Mouse (Mus musculus) left cerebral cortex, adult 2 months (tissue): ENCODE data around the gene Sar1b. TPM values are rescaled to one million over a fixed set of nuclear protein-coding genes. Genes with fewer than 3 reads are reported as not detected.
"Not testable (repeated sequence)": the region's sequence is repeated elsewhere in the genome, so short reads cannot be mapped to it uniquely, and the experiment has no call there.

Experiments used
- DNase-seq, 2 experiments: peaks; one replicate each; pipeline ENCODE4 v3.0.0; 2021 to 2022; ENCODE audit warnings: low spot score in 2 of 2, mixed read lengths in 1 of 2; ENCODE audit errors: extremely low spot score in 1 of 2
- H3K27ac ChIP-seq: fragments of 200-600 bp; 2 replicates; pipeline ENCODE4 v1.8.1; 2022
- H3K4me3 ChIP-seq: fragments of 200-600 bp; 2 replicates; pipeline ENCODE4 v1.8.1; 2022
- CTCF ChIP-seq: fragments of 200-600 bp; IDR thresholded peaks from 2 replicates; pipeline ENCODE4 v1.8.1; 2022; ENCODE audit warnings: antibody characterized with exemption, mild to moderate bottlenecking, moderate library complexity
- intact Hi-C: fragments of 180-260 bp; cut with DNase I; formaldehyde crosslinking; loops from one replicate; pipeline ENCODE4 v1.15.1; 2025
- long read RNA-seq, 2 experiments: library from polyadenylated mRNA; stranded (forward); transcript quantifications; one replicate each; pipeline ENCODE4 v2.0.0; 2021; ENCODE audit warnings: borderline mapping rate in 2 of 2
- total RNA-seq, 2 experiments: library from RNA; stranded (reverse); gene quantifications; 2 replicates each; pipeline ENCODE4 v1.2.3; 2021

Gene Sar1b
- total RNA-seq = 10 to 100 TPM; 61.0 to 65.0 TPM
- long read RNA-seq, experiment 1, transcript Sar1b-201 (7 exons, 1,201 nt) = major isoform, 60 of 64 reads
- long read RNA-seq, experiment 1, partial matches to known transcripts = 0 of 64 reads
- long read RNA-seq, experiment 1, other reads (novel, unspliced or antisense) = 4 of 64 reads
- long read RNA-seq, experiment 2, transcript Sar1b-201 (7 exons, 1,201 nt) = major isoform, 28 of 31 reads
- long read RNA-seq, experiment 2, partial matches to known transcripts = 2 of 31 reads
- long read RNA-seq, experiment 2, other reads (novel, unspliced or antisense) = 1 of 31 reads

DNA sequence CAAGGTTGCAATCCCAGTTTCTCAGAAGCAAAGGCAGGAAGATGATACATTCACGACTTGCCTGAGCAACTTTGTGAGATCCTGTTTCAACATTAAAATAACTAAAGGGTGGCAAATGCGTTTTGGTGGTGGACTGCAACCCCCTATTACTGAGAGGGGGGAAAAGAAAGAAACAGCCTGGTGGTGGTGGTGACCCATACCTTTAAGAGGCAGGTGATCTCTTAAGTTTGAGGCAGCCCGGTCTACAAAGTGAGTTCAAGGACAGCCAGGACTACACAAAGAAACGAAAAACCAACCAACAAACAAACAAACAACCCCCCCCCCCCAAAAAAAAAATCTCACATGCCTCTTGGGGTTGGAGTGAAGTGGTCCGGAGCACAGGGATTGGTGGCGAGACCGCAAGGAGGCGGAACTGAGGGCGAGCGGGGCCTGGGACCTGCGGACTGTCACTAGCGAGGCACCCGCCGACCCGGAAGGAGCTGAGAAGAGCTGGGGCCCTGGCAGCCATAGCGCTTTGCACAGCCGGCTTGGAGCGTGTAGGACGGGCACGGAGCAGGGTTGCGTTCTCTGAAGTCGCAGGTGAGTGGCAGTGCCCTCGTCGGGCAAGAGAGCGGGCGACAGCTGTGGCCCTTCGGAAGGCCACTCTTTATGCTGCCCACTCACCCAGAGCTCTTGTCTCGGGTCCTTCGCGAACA is at the start of gene Sar1b, which contains the start of gene Sec24a:
Gene Sar1b, plus strand, starts transcription at position 475 of the 695 bp plus-strand sequence.
Gene Sec24a, minus strand, starts transcription at position 422 of the 695 bp plus-strand sequence.
- Histone ChIP-seq H3K27ac (peak within 1 kb of the TSS; percentile 64), H3K4me3 (peak within 1 kb of the TSS; percentile 91)
- DNase-seq = peak; percentile 81 to 85
- TF ChIP-seq CTCF = no peak; the same call in 1 of the 2 replicates
- intact Hi-C loops = loop anchor here (5.0 kb wide), 1 partner anchor 39 kb away; no protein-coding TSS in a partner anchor

- intact Hi-C loops = no loop called here
Measured at GRCm38 (mm10) chr11:51721066-51721465, 42.4 kb upstream of the Sar1b start.

DNA sequence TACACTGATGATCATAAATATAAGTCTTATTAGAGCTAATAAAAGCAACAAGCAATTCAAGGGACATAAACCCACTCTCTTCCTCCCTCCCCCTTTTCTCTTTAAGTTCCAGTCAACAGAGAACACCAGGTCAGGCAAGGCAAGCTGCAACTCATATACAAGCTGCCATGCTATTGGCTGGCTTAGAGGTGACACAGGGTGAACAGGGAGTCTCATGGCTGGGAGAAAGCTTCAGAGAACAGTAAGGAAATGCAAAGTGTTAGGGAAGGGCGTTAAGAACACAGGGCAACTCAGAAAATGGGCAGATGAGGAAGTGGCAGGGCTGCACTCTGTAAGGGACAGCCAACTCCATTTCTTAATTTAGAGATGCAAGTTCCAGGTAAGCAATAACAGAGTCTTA is 30.6 kb upstream of the Sar1b start:
- DNase-seq = no peak
- no peak overlapping the region for H3K27ac ChIP-seq
- no peak for TF ChIP-seq CTCF
- intact Hi-C loops = no loop called here
- H3K4me3 ChIP-seq = no peak overlapping the region

More at GRCm38 (mm10) chr11:51721066-51721465, 42.4 kb upstream of the Sar1b start:
- H3K27ac ChIP-seq = no peak overlapping the region
- no peak for DNase-seq
- no peak for TF ChIP-seq CTCF
- H3K4me3 ChIP-seq = no peak overlapping the region

DNA sequence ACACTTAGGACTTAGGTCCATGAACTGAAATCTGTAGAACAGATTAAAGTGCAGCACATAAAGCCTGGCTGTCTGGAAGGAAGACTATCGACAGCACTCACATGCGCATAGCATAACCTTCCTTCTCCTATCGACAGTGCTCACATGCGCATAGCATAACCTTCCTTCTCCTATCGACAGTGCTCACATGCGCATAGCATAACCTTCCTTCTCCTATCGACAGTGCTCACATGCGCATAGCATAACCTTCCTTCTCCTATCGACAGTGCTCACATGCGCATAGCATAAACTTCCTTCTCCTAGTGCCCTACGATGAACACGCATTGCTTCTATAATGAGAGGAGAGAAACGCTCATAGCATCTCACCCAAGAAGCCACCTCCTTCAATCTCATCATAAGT is 29.3 kb upstream of the Sar1b start:
- DNase-seq, intact Hi-C loops, H3K27ac ChIP-seq, H3K4me3 ChIP-seq: not testable (repeated sequence)

GRCm38 (mm10) chr11:51738651-51739403 is 24.7 kb upstream of the Sar1b start:
- intact Hi-C loops = no loop called here

DNA sequence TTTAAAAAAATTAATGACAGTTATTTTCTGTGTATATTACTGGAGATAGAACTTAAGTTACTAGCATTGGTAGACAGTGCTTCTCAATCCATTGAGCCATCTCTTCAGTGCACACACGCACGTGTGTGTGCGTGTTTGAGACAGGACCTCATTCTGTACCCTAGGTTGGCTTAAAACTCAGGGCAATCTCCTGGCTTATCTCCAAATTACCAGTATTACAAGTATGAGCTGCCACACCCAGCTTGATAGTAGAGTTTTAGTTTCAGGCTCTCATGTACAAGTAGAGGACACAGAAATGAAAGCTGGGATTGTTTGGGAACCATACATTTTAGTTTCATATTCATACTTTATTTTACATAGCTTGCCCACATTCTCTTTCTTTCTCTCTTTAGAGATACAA is 22.8 kb upstream of the Sar1b start:
- Histone ChIP-seq H3K4me3 (no peak overlapping the region), H3K27ac (no peak overlapping the region)
- intact Hi-C loops = no loop called here
- no peak for TF ChIP-seq CTCF
- DNase-seq = no peak

More at GRCm38 (mm10) chr11:51738651-51739403, 24.7 kb upstream of the Sar1b start:
- H3K4me3 ChIP-seq = no peak overlapping the region
- H3K27ac ChIP-seq = no peak overlapping the region
- no peak for DNase-seq
- TF ChIP-seq CTCF = no peak

GRCm38 (mm10) chr11:51746096-51746495 is 17.4 kb upstream of the Sar1b start:
- H3K27ac ChIP-seq = no peak overlapping the region
- no peak for DNase-seq
- no peak overlapping the region for H3K4me3 ChIP-seq
- intact Hi-C loops = no loop called here
- TF ChIP-seq CTCF = no peak

DNA sequence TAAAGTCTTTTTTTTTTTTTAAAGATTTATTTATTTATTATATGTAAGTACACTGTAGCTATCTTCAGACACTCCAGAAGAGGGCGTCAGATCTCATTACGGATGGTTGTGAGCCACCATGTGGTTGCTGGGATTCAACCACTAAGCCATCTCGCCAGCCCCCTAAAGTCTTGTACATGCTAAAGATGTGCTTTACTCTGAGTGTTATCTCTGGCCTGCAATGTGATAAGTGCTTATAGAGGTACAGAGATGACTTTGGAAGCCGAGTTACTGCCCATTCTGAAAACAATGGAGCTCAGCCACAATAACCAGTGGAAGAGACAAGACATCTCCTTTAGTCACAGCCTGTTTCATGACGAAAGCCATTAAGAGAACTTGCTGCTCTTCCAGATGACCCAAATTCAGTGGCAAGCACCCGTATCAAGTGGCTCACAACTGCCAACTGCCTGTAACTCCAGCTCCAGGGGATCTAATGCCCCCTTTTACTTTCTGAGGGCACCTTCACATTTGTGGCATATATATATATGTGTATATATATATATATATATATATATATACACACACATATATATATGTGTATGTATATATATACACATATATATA is 11.8 kb upstream of the Sar1b start:
- H3K27ac ChIP-seq, intact Hi-C loops: not testable (repeated sequence)

DNA sequence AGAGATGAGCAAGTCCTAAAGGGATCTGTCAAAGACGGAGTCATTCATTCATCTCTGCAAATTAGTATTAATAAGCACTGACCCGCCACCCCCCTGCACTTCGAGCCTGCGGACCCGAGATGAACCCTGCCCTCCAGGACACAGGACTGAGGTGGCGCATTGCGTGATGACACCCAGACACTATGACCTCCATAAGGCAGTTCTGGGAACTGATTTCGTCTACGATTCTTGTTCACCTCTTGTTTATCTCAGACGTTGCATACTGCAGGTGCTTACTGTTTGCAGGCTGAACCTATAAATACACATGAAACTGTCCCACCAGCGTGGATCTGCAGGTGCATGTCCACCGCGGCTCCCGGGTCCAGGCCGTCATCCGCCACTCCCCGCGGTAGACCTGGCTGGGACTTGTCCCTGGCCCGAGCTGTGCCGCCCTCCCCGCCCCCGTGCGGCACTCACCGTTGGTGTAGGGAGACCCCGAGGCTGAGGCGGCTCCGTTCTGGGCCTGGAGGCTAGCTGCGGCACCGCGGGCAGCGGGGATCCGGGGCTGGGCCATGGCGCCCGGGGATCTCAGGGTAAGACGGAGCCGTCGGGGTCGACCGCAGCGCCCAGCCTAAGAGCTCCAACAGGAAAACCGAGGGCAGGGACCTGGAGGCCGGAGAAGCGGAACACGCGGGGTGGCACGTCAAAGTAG is 7.7 kb upstream of the Sar1b start:
- peak overlapping the region; percentile 100 for H3K4me3 ChIP-seq
- TF ChIP-seq CTCF = no peak
- H3K27ac ChIP-seq = peak overlapping the region; percentile 92
- peak in 1 of 2 experiments; percentile 16 for DNase-seq
- intact Hi-C loops = no loop called here

More for the DNA sequence above, 11.8 kb upstream of the Sar1b start:
- not testable (repeated sequence) for H3K4me3 ChIP-seq, DNase-seq

- TF ChIP-seq CTCF = no peak
- intact Hi-C loops = no loop called here
- H3K4me3 ChIP-seq = peak overlapping the region; percentile 100
- DNase-seq = peak; percentile 90 to 91
- H3K27ac ChIP-seq = peak overlapping the region; percentile 92
Measured at GRCm38 (mm10) chr11:51756352-51756771, 7.1 kb upstream of the Sar1b start.

DNA sequence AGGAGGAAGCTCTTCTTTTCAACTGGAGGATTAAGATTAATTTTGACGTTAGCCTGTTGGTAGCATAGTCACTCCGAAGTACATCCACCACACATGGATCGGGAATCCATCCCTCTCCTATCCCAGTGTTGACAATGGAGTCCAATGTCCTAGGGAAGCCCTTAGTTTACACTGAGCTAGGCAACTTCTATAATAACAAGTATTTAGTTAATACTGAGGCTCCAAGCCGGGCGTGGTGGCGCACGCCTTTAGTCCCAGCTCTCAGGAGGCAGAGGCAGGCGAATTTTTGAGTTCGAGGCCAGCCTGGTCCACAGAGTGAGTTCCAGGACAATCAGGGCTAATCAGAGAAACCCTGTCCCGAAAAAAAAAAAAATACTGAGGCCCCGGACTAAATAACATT is 6.5 kb upstream of the Sar1b start:
- Histone ChIP-seq H3K27ac (peak overlapping the region; percentile 92; the same call in 1 of the 2 replicates), H3K4me3 (peak overlapping the region; percentile 100)
- DNase-seq = no peak
- intact Hi-C loops = no loop called here
- no peak for TF ChIP-seq CTCF
